Mouse (Mus musculus): ENCODE results near the gene Otud7a.

DNA sequence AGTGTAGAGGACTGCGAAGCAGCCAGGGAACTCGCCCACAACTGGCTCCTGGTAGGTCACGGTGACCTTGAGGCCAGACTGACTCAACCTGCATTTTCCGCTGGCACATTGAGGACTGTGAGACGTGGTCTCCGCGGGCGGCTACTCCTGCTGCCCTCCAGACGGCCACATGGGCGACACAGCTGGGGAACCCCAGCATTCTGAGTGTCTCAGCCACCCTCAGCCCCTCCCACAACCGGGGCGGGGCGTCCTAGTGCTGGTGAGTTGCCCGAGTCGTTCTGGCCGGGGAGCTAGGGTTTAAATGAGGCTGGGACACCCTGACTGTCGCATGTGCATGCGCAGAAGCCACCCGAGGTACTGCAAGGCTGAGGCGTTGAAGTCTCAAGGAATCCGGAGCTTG, 358.2 kb downstream of the Otud7a start:
- TF ChIP-seq POLR2A (IDR thresholded peaks at IDR 0.05; ENCODE audit: low read depth, low read length) (no peak), CTCF (IDR thresholded peaks at IDR 0.05; ENCODE audit: borderline replicate concordance, insufficient read depth, low read length) (no peak)
